Mouse (Mus musculus) kidney, adult 2 months (tissue): ENCODE data around the gene Setd1b. TPM values are rescaled to one million over a fixed set of nuclear protein-coding genes. Genes with fewer than 3 reads are reported as not detected.

Source experiments
- DNase-seq: peaks from one replicate; pipeline ENCODE4 v3.0.0; 2021
- H3K27ac ChIP-seq: fragments of 200-500 bp; 2 replicates; pipeline ENCODE4 v1.5.1; 2012; ENCODE audit warnings: low read depth, low read length, control low read depth, inconsistent platforms; ENCODE audit not compliant: insufficient read depth
- H3K27me3 ChIP-seq: fragments of 200-500 bp; replicated peaks from 2 replicates; pipeline ENCODE4 v1.6.1; 2012; ENCODE audit warnings: mild to moderate bottlenecking, moderate library complexity, low read length, inconsistent platforms; ENCODE audit not compliant: control insufficient read depth, insufficient read depth
- H3K36me3 ChIP-seq: fragments of 200-500 bp; 2 replicates; pipeline ENCODE4 v1.6.1; 2012; ENCODE audit warnings: mild to moderate bottlenecking, moderate library complexity, low read length, inconsistent platforms; ENCODE audit not compliant: control insufficient read depth, insufficient read depth
- H3K4me1 ChIP-seq: fragments of 200-500 bp; 2 replicates; pipeline ENCODE4 v1.6.1; 2011; ENCODE audit warnings: low read length; ENCODE audit not compliant: control insufficient read depth, insufficient read depth
- H3K4me3 ChIP-seq: fragments of 200-500 bp; 2 replicates; pipeline ENCODE4 v1.5.1; 2011; ENCODE audit warnings: mild to moderate bottlenecking, low read depth, low read length, control low read depth; ENCODE audit not compliant: insufficient read depth
- CTCF ChIP-seq: fragments of 200-500 bp; conservative IDR thresholded peaks from 2 replicates; pipeline ENCODE4 v1.5.1; 2011; ENCODE audit warnings: low read depth, mild to moderate bottlenecking, control low read depth, low read length, moderate library complexity, mixed read lengths; ENCODE audit not compliant: insufficient read depth, insufficient read length
- POLR2A ChIP-seq: fragments of 200-500 bp; IDR thresholded peaks from one replicate; pipeline ENCODE4 v1.6.1; 2011; ENCODE audit warnings: low read depth, low read length, control low read depth
- WGBS: fragments of 180-500 bp; shearing (Covaris S2); methylation state at CpG from one replicate; pipeline ENCODE4 v1.1.7; 2018; 5-methylcytosine and 5-hydroxymethylcytosine counted together
- polyA plus RNA-seq: library from polyadenylated mRNA; depleted of rRNA; stranded (reverse); fragments of >200 nt; gene quantifications from 2 replicates; pipeline ENCODE4 v1.2.3, GENCODE M21; 2012

Setd1b gene
- polyA plus RNA-seq, 1 experiment: 8.8 TPM

GRCm38 (mm10) chr5:123117773-123118172 lies 24.2 kb upstream of the Setd1b start:
- H3K4me1 ChIP-seq: no peaks in the 10 kb centered on the region; the same call in 1 of the 2 replicates
- H3K36me3 ChIP-seq: no peaks in the 10 kb centered on the region
- H3K27ac ChIP-seq: peak overlapping the region; percentile 61
- 50% methylated on average over 8 of the region's 8 CpGs for WGBS
- DNase-seq: peak; percentile 71
- TF ChIP-seq POLR2A (no peak), CTCF (no peak)
- H3K4me3 ChIP-seq: no peak overlapping the region
- no peaks in the 10 kb centered on the region for H3K27me3 ChIP-seq

- Histone ChIP-seq H3K27ac (no peak overlapping the region), H3K4me3 (no peak overlapping the region), H3K4me1 (no peaks in the 10 kb centered on the region; the same call in 1 of the 2 replicates), H3K36me3 (no peaks in the 10 kb centered on the region), H3K27me3 (no peaks in the 10 kb centered on the region)
- 69% methylated on average over 10 of the region's 10 CpGs for WGBS
- no peak for DNase-seq
- TF ChIP-seq CTCF (no peak), POLR2A (no peak)
These were observed 23.2 kb upstream of the Setd1b start for GRCm38 (mm10) chr5:123118826-123119225.

- Histone ChIP-seq H3K27ac (no peak overlapping the region), H3K4me1 (no peaks in the 10 kb centered on the region; the same call in 1 of the 2 replicates), H3K4me3 (no peak overlapping the region), H3K36me3 (no peaks in the 10 kb centered on the region), H3K27me3 (no peaks in the 10 kb centered on the region)
- TF ChIP-seq CTCF (no peak), POLR2A (no peak)
- 64% methylated on average over 7 of the region's 7 CpGs for WGBS
- DNase-seq: no peak
These were observed 21.3 kb upstream of the Setd1b start for GRCm38 (mm10) chr5:123120624-123121215.

GRCm38 (mm10) chr5:123122181-123122580 lies 19.8 kb upstream of the Setd1b start:
- 98% methylated on average over 4 of the region's 4 CpGs for WGBS

GRCm38 (mm10) chr5:123125105-123125504 lies 16.9 kb upstream of the Setd1b start:
- WGBS: 79% methylated on average over 6 of the region's 6 CpGs
- H3K36me3 ChIP-seq: no peaks in the 10 kb centered on the region
- no peaks in the 10 kb centered on the region for H3K27me3 ChIP-seq
- no peaks in the 10 kb centered on the region for H3K4me1 ChIP-seq
- TF ChIP-seq POLR2A: no peak
- no peak for TF ChIP-seq CTCF
- H3K27ac ChIP-seq: no peak overlapping the region
- H3K4me3 ChIP-seq: no peak overlapping the region
- DNase-seq: no peak

More at GRCm38 (mm10) chr5:123122181-123122580, 19.8 kb upstream of the Setd1b start:
- Histone ChIP-seq H3K27ac (no peak overlapping the region), H3K36me3 (no peaks in the 10 kb centered on the region), H3K4me1 (no peaks in the 10 kb centered on the region; the same call in 1 of the 2 replicates), H3K4me3 (no peak overlapping the region), H3K27me3 (no peaks in the 10 kb centered on the region)
- no peak for DNase-seq
- TF ChIP-seq POLR2A (no peak), CTCF (peak; percentile 44)

GRCm38 (mm10) chr5:123125638-123126406 lies 16.2 kb upstream of the Setd1b start:
- H3K27me3 ChIP-seq: no peaks in the 10 kb centered on the region
- peak; percentile 60 for DNase-seq
- no peaks in the 10 kb centered on the region for H3K4me1 ChIP-seq
- TF ChIP-seq POLR2A (no peak), CTCF (no peak)
- H3K4me3 ChIP-seq: no peak overlapping the region
- 49% methylated on average over 18 of the region's 18 CpGs for WGBS
- peak overlapping the region; percentile 66 for H3K27ac ChIP-seq
- H3K36me3 ChIP-seq: no peaks in the 10 kb centered on the region

- 83% methylated on average over 6 of the region's 6 CpGs for WGBS
- no peak for TF ChIP-seq POLR2A
- no peak for TF ChIP-seq CTCF
- no peaks in the 10 kb centered on the region for H3K27me3 ChIP-seq
- no peak overlapping the region for H3K27ac ChIP-seq
- no peaks in the 10 kb centered on the region for H3K36me3 ChIP-seq
- DNase-seq: no peak
- no peak overlapping the region for H3K4me3 ChIP-seq
- H3K4me1 ChIP-seq: no peaks in the 10 kb centered on the region
These were observed 15.0 kb upstream of the Setd1b start for GRCm38 (mm10) chr5:123127031-123127430.
